Mouse (Mus musculus): ENCODE data around the gene Fthl17b. TPM values are rescaled to one million over a fixed set of nuclear protein-coding genes. Genes with fewer than 3 reads are reported as not detected.
A peak's percentile ranks its signal among the peaks of the same experiment; 100 is the strongest.
"Not testable (repeated sequence)": the region's sequence is repeated elsewhere in the genome, so short reads cannot be mapped to it uniquely, and the experiment has no call there.

The Fthl17b gene
- not detected in 2 replicates for polyA plus RNA-seq (2016; fragmentation: Nextera tagmentation; extraction: Ambion mirVana)

DNA sequence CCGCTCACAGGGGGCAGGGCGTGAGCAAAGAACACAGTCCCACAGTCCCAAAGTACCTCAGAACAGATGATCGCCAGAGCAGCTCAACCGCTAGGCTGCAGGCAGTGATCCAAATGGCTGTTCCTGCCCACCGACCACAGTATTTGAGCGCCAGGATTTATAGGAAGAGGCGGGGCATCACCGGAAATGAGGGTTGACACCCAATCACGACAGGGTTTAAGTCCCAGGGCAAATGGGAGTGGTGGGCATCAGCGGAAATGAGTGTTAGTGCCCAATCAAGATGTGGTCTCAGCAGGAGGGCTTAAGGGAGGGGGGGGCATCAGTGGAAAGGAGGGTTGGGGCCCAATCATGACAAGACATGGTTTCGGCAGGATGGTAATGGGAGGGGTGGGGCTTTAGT, at the start of gene Fthl17b:
Gene Fthl17b (minus strand): TSS at position 101 of the 400 bp plus-strand sequence.
- 95% methylated on average over 4 of the region's 11 CpGs for WGBS
- H3K27ac ChIP-seq = not testable (repeated sequence)

DNA sequence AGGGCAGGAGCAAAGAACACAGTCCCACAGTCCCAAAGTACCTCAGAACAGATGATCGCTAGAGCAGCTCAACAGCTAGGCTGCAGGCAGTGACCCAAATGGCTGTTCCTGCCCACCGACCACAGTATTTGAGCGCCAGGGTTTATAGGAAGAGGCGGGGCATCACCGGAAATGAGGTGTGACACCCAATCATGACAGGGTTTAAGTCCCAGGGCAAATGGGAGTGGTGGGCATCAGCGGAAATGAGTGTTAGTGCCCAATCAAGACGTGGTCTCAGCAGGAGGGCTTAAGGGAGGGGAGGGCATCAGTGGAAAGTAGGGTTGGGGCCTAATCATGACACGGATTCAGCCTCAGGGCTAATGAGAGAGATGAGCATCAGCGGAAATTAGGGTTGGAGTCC, 23.9 kb upstream of the Fthl17b start, which contains the start of gene Fthl17d:
Gene Fthl17d (minus strand): TSS at position 101 of the 400 bp plus-strand sequence.
- not testable (repeated sequence) for H3K9me3 ChIP-seq; H3K4me1 ChIP-seq (replicated peaks); H3K36me3 ChIP-seq; H3K27ac ChIP-seq; H3K4me3 ChIP-seq; H3K27me3 ChIP-seq (ENCODE audit: insufficient read depth, poor library complexity, severe bottlenecking); DNase-seq (ENCODE audit: low spot score)
- no CpG with 5 or more reads among the region's 9 CpGs for WGBS

More for the DNA sequence above, at the start of gene Fthl17b:
- H3K36me3 ChIP-seq; H3K4me1 ChIP-seq (replicated peaks); DNase-seq (ENCODE audit: low spot score); H3K27me3 ChIP-seq (ENCODE audit: insufficient read depth, poor library complexity, severe bottlenecking); H3K9me3 ChIP-seq; H3K4me3 ChIP-seq: not testable (repeated sequence)

DNA sequence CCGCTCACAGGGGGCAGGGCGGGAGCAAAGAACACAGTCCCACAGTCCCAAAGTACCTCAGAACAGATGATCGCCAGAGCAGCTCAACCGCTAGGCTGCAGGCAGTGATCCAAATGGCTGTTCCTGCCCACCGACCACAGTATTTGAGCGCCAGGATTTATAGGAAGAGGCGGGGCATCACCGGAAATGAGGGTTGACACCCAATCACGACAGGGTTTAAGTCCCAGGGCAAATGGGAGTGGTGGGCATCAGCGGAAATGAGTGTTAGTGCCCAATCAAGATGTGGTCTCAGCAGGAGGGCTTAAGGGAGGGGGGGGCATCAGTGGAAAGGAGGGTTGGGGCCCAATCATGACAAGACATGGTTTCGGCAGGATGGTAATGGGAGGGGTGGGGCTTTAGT, 13.7 kb upstream of the Fthl17b start, which contains the start of gene Fthl17c:
Gene Fthl17c (minus strand): TSS at position 101 of the 400 bp plus-strand sequence.
- H3K27ac ChIP-seq; H3K36me3 ChIP-seq; H3K4me3 ChIP-seq; H3K9me3 ChIP-seq; DNase-seq (ENCODE audit: low spot score); H3K4me1 ChIP-seq (replicated peaks); H3K27me3 ChIP-seq (ENCODE audit: insufficient read depth, poor library complexity, severe bottlenecking): not testable (repeated sequence)
- no CpG with 5 or more reads among the region's 11 CpGs for whole genome bisulfite sequencing

DNA sequence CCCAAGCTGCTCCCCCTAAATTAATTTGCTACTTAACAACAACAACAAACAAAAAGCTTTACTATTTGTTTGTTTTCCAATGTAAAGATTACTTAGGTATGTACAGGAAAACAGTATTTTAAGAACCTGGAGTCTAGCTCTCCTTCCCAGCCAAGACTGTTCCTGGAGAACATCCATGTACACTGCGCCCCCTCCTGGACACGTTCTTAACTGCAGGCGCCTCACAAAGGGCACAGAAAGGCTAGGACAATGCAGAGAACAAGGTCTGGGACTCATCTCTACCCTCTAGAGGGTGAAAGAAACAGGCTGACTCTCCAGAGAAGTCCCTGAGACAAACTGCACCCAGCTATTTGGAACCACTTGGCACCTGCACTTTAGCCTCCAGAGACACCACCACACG, 1.8 kb upstream of the Fthl17b start:
- H3K27me3 ChIP-seq (ENCODE audit: insufficient read depth, poor library complexity, severe bottlenecking); DNase-seq (ENCODE audit: low spot score); H3K27ac ChIP-seq; H3K36me3 ChIP-seq; H3K4me3 ChIP-seq; H3K4me1 ChIP-seq (replicated peaks); H3K9me3 ChIP-seq: not testable (repeated sequence)
- 40% methylated on average over 4 of the region's 4 CpGs for WGBS

DNA sequence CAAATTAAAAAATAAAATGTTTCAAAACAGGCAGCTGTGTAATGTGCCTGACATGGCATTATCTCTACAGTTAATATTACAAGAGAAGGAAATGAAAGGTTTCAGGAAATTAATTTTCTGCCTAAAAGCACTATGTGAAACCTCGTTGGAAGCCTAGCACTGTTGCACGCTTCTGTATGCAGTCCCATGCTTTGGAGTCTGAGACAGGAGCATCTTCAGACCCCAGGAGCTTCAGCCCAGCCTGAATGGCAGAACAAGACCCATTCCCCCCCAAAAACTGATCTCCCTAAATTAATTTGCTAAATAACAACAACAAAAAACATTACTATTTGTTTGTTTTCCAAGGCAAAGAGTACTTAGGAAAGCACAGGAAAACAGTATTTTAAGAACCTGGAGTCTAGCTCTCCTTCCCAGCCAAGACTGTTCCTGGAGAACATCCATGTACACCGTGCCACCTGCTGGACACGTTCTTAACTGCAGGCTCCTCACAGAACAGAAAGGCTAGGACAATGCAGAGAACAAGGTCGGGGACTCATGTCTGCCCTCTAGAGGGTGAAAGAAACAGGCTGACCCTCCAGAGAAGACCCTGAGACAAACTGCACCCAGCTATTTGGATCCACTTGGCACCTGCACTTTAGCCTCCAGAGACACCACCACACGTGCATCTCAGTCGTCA, 14.5 kb downstream of the Fthl17b start:
- WGBS = 17% methylated on average over 7 of the region's 7 CpGs

DNA sequence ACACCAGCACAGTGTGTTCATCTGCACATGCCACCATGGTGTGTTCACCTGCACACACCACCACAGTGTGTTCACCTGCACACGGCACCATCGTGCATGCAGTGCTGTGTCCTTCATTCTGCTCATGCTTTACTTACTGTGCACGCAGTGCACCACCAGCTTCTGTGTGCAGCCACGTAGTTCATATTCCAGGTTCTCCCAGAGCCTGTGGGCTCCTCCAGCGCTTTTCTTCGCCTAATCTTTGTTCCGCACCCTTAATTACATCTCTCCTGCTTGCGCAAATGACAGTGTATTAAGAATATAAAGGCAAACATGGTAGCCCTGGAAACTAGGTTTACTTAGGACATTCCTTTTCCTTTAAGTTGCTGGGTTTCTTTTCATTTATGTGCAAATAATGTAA, 18.7 kb downstream of the Fthl17b start:
- no peak overlapping the region for H3K4me3 ChIP-seq
- no peak overlapping the region for H3K27ac ChIP-seq
- 82% methylated on average over 8 of the region's 8 CpGs for WGBS
- H3K4me1 ChIP-seq (replicated peaks) = no peaks in the 10 kb centered on the region
- no peaks in the 10 kb centered on the region for H3K36me3 ChIP-seq
- DNase-seq (ENCODE audit: low spot score) = no peak
- H3K9me3 ChIP-seq = no peaks in the 10 kb centered on the region
- no peaks in the 10 kb centered on the region for H3K27me3 ChIP-seq (ENCODE audit: insufficient read depth, poor library complexity, severe bottlenecking)

More for the DNA sequence above, 14.5 kb downstream of the Fthl17b start:
- not testable (repeated sequence) for H3K9me3 ChIP-seq; H3K36me3 ChIP-seq; H3K4me3 ChIP-seq; H3K27ac ChIP-seq; H3K4me1 ChIP-seq (replicated peaks); H3K27me3 ChIP-seq (ENCODE audit: insufficient read depth, poor library complexity, severe bottlenecking)
- peak; percentile 79 for DNase-seq (ENCODE audit: low spot score)

DNA sequence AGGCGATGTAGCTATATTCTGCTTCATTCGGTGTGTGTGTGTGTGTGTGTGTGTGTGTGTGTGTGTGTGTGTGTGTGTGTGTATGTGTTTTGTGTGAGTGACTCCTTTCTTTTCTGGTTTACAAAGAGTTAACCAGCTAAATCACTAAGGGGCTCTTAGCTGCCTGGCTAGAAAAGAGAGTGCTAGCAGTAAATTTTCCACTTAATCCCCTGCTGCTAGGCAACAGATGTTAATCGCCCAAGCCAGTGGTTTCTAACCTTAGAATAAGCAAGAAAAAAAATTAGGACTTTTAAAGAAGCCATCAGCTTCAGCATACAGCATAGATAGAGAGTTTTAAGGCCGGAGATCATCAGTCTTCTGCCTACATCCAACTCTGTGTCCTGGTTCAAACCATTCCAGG, 35.5 kb downstream of the Fthl17b start:
- no peaks in the 10 kb centered on the region for H3K4me1 ChIP-seq (replicated peaks)
- H3K27ac ChIP-seq = no peak overlapping the region
- no peak for DNase-seq (ENCODE audit: low spot score)
- no peaks in the 10 kb centered on the region for H3K27me3 ChIP-seq (ENCODE audit: insufficient read depth, poor library complexity, severe bottlenecking)
- 50% methylated on average over 4 of the region's 4 CpGs for WGBS
- no peaks in the 10 kb centered on the region for H3K36me3 ChIP-seq
- H3K9me3 ChIP-seq = peaks cover under 1% of the 10 kb centered on the region; the same call in 1 of the 2 replicates
- H3K4me3 ChIP-seq = no peak overlapping the region

DNA sequence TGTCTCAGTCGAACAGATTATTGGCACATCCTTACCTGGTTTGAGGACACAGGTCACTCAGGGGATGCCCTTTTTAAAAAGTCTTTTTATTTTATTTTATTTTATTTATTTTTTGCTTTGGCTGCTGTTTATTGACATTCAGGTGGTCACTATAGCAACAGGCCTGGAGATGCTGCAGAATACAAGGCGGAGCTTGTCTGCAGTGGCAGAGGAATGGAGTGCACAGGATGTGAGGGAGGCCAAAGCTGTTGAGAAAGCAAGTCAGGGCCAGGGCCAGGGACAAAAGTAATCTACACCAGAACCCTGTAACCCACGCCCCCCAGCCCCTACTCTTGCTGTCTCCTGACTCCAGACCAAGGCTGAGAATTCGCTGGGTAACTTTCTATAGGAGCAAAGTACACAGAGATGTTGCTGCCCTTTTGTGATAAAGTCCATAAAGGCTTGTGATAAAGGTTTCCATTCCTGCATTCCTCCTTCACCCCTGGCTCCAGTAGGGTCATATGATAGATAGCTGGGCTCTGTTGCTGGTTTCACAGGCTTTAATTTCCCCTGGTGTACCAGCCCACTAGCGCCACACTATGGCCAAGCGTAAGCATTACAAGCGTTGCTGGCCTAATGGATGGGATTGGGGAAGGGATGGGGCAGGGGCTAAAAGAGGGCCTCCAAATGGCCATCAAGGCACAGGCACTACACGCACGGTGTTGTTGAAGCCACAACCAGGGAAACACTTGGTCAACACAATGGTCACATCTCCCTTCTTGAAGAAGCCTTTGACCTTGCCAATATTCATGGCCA, 40.8 kb downstream of the Fthl17b start:
- Histone ChIP-seq H3K4me1 (replicated peaks) (no peaks in the 10 kb centered on the region), H3K4me3 (no peak overlapping the region), H3K27me3 (ENCODE audit: insufficient read depth, poor library complexity, severe bottlenecking) (no peaks in the 10 kb centered on the region), H3K27ac (no peak overlapping the region), H3K9me3 (peaks cover 7% of the 10 kb centered on the region; the same call in 1 of the 2 replicates), H3K36me3 (no peaks in the 10 kb centered on the region)
- 58% methylated on average over 9 of the region's 9 CpGs for WGBS
- no peak for DNase-seq (ENCODE audit: low spot score)

DNA sequence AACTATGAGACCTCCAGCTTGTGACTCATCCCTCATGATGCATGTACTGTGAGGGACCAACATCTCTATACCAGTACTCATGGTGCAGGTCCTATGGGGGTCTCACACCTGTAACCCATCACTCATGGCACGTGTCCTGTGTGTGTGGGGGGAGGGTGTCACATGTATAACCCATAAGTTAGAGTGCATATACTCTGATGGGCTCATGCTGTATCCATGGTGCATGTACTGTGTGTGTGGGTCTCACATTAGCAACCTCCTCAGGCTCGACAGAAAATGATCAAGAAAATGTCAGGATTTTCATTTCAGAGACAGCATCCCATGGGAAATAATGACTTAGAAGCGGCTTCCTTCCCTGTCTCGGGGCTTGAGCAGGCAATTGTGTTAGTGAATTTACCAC, 41.7 kb downstream of the Fthl17b start:
- H3K9me3 ChIP-seq = peaks cover 7% of the 10 kb centered on the region; the same call in 1 of the 2 replicates
- H3K36me3 ChIP-seq = no peaks in the 10 kb centered on the region
- H3K4me1 ChIP-seq (replicated peaks) = no peaks in the 10 kb centered on the region
- 88% methylated on average over 4 of the region's 4 CpGs for WGBS
- no peak overlapping the region for H3K4me3 ChIP-seq
- DNase-seq (ENCODE audit: low spot score) = no peak
- no peak overlapping the region for H3K27ac ChIP-seq
- H3K27me3 ChIP-seq (ENCODE audit: insufficient read depth, poor library complexity, severe bottlenecking) = no peaks in the 10 kb centered on the region

Other genes starting within 250 kb of the Fthl17b start
- gene Ssx9, start 214.5 kb downstream of the Fthl17b start, polyA plus RNA-seq (2016; fragmentation: Nextera tagmentation; extraction: Ambion mirVana) = not detected in 2 replicates
- gene Ssxb5, start 159.3 kb downstream of the Fthl17b start, polyA plus RNA-seq (2016; fragmentation: Nextera tagmentation; extraction: Ambion mirVana) = not detected in 2 replicates
- not detected in 2 replicates for gene Gm6592, start 119.0 kb downstream of the Fthl17b start, polyA plus RNA-seq (2016; fragmentation: Nextera tagmentation; extraction: Ambion mirVana)
- gene Gm5751, start 88.7 kb downstream of the Fthl17b start, polyA plus RNA-seq (2016; fragmentation: Nextera tagmentation; extraction: Ambion mirVana) = not detected in 2 replicates
- 2.9 and 4.7 TPM in 2 replicates for gene B630019K06Rik, start 70.6 kb downstream of the Fthl17b start, polyA plus RNA-seq (2016; fragmentation: Nextera tagmentation; extraction: Ambion mirVana)
- gene Fthl17c, start 13.6 kb upstream of the Fthl17b start, polyA plus RNA-seq (2016; fragmentation: Nextera tagmentation; extraction: Ambion mirVana) = not detected in 2 replicates
- gene Fthl17d, start 23.8 kb upstream of the Fthl17b start, polyA plus RNA-seq (2016; fragmentation: Nextera tagmentation; extraction: Ambion mirVana) = not detected in 2 replicates
- gene Fthl17e, start 70.5 kb upstream of the Fthl17b start, polyA plus RNA-seq (2016; fragmentation: Nextera tagmentation; extraction: Ambion mirVana) = not detected in 2 replicates
- gene Fthl17f, start 100.0 kb upstream of the Fthl17b start, polyA plus RNA-seq (2016; fragmentation: Nextera tagmentation; extraction: Ambion mirVana) = not detected in 2 replicates
- not detected in 2 replicates for gene 4930402K13Rik, start 141.6 kb upstream of the Fthl17b start, polyA plus RNA-seq (2016; fragmentation: Nextera tagmentation; extraction: Ambion mirVana)
- 0.55 and 0.91 TPM in 2 replicates for gene Lancl3, start 236.9 kb upstream of the Fthl17b start, polyA plus RNA-seq (2016; fragmentation: Nextera tagmentation; extraction: Ambion mirVana)